Mouse (Mus musculus) Muller cell, postnatal 12 days (primary cell): ENCODE results near the gene Nr2c1.

Source experiments
- DNase-seq: peaks from one replicate; pipeline ENCODE4 v3.0.0-alpha.2; 2015; ENCODE audit errors: inconsistent ontology term

Nr2c1 gene

GRCm38 (mm10) chr10:94204973-94205372, 57.1 kb downstream of the Nr2c1 start:
- no peak for DNase-seq

GRCm38 (mm10) chr10:94210718-94211618, 63.1 kb downstream of the Nr2c1 start:
- no peak for DNase-seq

GRCm38 (mm10) chr10:94211725-94212124, 63.9 kb downstream of the Nr2c1 start:
- DNase-seq, result no peak

GRCm38 (mm10) chr10:94225026-94225750, 77.4 kb downstream of the Nr2c1 start:
- no peak for DNase-seq

GRCm38 (mm10) chr10:94230172-94230981, 82.6 kb downstream of the Nr2c1 start:
- peak; percentile 88 for DNase-seq

GRCm38 (mm10) chr10:94231025-94231424, 83.2 kb downstream of the Nr2c1 start:
- DNase-seq, result no peak

GRCm38 (mm10) chr10:94235200-94235599, 87.4 kb downstream of the Nr2c1 start:
- DNase-seq, result no peak

- DNase-seq, result no peak
These were observed 93.5 kb downstream of the Nr2c1 start for GRCm38 (mm10) chr10:94241346-94241745.
